Mouse (Mus musculus) limb, embryonic 12.5 days (tissue): ENCODE data around the gene Aunip. TPM values are rescaled to one million over a fixed set of nuclear protein-coding genes. Genes with fewer than 3 reads are reported as not detected.

Experiments used
- ATAC-seq: fragments of 200-750 bp; cut with Nextera tagmentation; 2 replicates; pipeline ENCODE4 v1.8.0; 2017; ENCODE audit warnings: low read depth, moderate TSS enrichment; ENCODE audit not compliant: insufficient number of reproducible peaks, insufficient read depth, low FRiP score, low TSS enrichment
- H3K27ac ChIP-seq: fragments of 300-500 bp; sonication (generic); 2 replicates; pipeline ENCODE4 v1.5.1; 2016; ENCODE audit warnings: mild to moderate bottlenecking, moderate library complexity
- H3K27me3 ChIP-seq: fragments of 300-500 bp; sonication (generic); 2 replicates; pipeline ENCODE4 v1.6.1; 2016; ENCODE audit warnings: mild to moderate bottlenecking, moderate library complexity
- H3K36me3 ChIP-seq: fragments of 300-500 bp; sonication (generic); 2 replicates; pipeline ENCODE4 v1.6.1; 2016; ENCODE audit warnings: mild to moderate bottlenecking, moderate library complexity
- H3K4me1 ChIP-seq: fragments of 300-500 bp; sonication (generic); replicated peaks from 2 replicates; pipeline ENCODE4 v1.6.1; 2016
- H3K4me2 ChIP-seq: fragments of 300-500 bp; sonication (generic); 2 replicates; pipeline ENCODE4 v1.6.1; 2016; ENCODE audit warnings: mild to moderate bottlenecking, moderate library complexity
- H3K4me3 ChIP-seq: fragments of 300-500 bp; sonication (generic); replicated peaks from 2 replicates; pipeline ENCODE4 v1.5.1; 2016; ENCODE audit warnings: mild to moderate bottlenecking
- H3K9ac ChIP-seq: fragments of 300-500 bp; sonication (generic); replicated peaks from 2 replicates; pipeline ENCODE4 v1.6.1; 2016; ENCODE audit warnings: mild to moderate bottlenecking, moderate library complexity
- H3K9me3 ChIP-seq: fragments of 300-500 bp; sonication (generic); 2 replicates; pipeline ENCODE4 v1.6.1; 2016; ENCODE audit warnings: mild to moderate bottlenecking, moderate library complexity
- WGBS: fragments of 180-500 bp; shearing (Covaris S2); methylation state at CpG from one replicate; pipeline ENCODE4 v1.1.7; 2016; 5-methylcytosine and 5-hydroxymethylcytosine counted together
- polyA plus RNA-seq: library from polyadenylated mRNA; unstranded; fragments of >200 nt; fragmentation: Nextera tagmentation; extraction: Ambion mirVana; gene quantifications from 2 replicates; pipeline ENCODE4 v1.2.1, GENCODE M21; 2016

Aunip gene
- polyA plus RNA-seq, 1 experiment from 2014 or later = 15.8 TPM

- Histone ChIP-seq H3K27ac (no peak overlapping the region), H3K27me3 (no peaks in the 10 kb centered on the region), H3K4me1 (peaks cover 11% of the 10 kb centered on the region), H3K9ac (no peak overlapping the region), H3K36me3 (peaks cover 63% of the 10 kb centered on the region), H3K9me3 (no peaks in the 10 kb centered on the region), H3K4me3 (no peak overlapping the region), H3K4me2 (no peak overlapping the region)
- ATAC-seq = no peak
- WGBS = 80% methylated on average over 4 of the region's 4 CpGs
Measured at GRCm38 (mm10) chr4:134473764-134474163, 37.0 kb upstream of the Aunip start.

GRCm38 (mm10) chr4:134474240-134474639, 36.6 kb upstream of the Aunip start:
- Histone ChIP-seq H3K27me3 (no peaks in the 10 kb centered on the region), H3K4me1 (peaks cover 10% of the 10 kb centered on the region), H3K27ac (no peak overlapping the region), H3K4me3 (no peak overlapping the region), H3K9ac (no peak overlapping the region), H3K4me2 (no peak overlapping the region), H3K9me3 (no peaks in the 10 kb centered on the region), H3K36me3 (peaks cover 63% of the 10 kb centered on the region)
- ATAC-seq = no peak
- WGBS = 69% methylated on average over 8 of the region's 8 CpGs

- Histone ChIP-seq H3K4me1 (no peaks in the 10 kb centered on the region; the same call in 1 of the 2 replicates), H3K4me2 (no peak overlapping the region), H3K27me3 (no peaks in the 10 kb centered on the region), H3K36me3 (peaks cover 50% of the 10 kb centered on the region), H3K9me3 (no peaks in the 10 kb centered on the region), H3K9ac (no peak overlapping the region), H3K27ac (no peak overlapping the region), H3K4me3 (no peak overlapping the region)
- no peak for ATAC-seq
- WGBS = 90% methylated on average over 8 of the region's 8 CpGs
Measured at GRCm38 (mm10) chr4:134476899-134477298, 33.9 kb upstream of the Aunip start.

GRCm38 (mm10) chr4:134478031-134478430, 32.8 kb upstream of the Aunip start:
- 9% methylated on average over 9 of the region's 9 CpGs for WGBS
- 0 out of 2 replicates have a peak, but pooled peaks have one; percentile 52 for ATAC-seq
- Histone ChIP-seq H3K4me3 (no peak overlapping the region), H3K9ac (no peak overlapping the region), H3K27ac (no peak overlapping the region), H3K4me2 (no peak overlapping the region), H3K36me3 (peaks cover 39% of the 10 kb centered on the region), H3K4me1 (no peaks in the 10 kb centered on the region; the same call in 1 of the 2 replicates), H3K9me3 (no peaks in the 10 kb centered on the region), H3K27me3 (peaks cover 5% of the 10 kb centered on the region)

GRCm38 (mm10) chr4:134479839-134480238, 31.0 kb upstream of the Aunip start:
- Histone ChIP-seq H3K9me3 (no peaks in the 10 kb centered on the region), H3K4me3 (no peak overlapping the region), H3K27me3 (peaks cover 18% of the 10 kb centered on the region), H3K4me2 (no peak overlapping the region), H3K36me3 (peaks cover 25% of the 10 kb centered on the region), H3K4me1 (no peaks in the 10 kb centered on the region; the same call in 1 of the 2 replicates), H3K27ac (no peak overlapping the region), H3K9ac (no peak overlapping the region)
- WGBS = 84% methylated on average over 4 of the region's 4 CpGs
- ATAC-seq = no peak

- Histone ChIP-seq H3K27me3 (peaks cover 18% of the 10 kb centered on the region), H3K27ac (no peak overlapping the region), H3K4me1 (no peaks in the 10 kb centered on the region; the same call in 1 of the 2 replicates), H3K36me3 (peaks cover 15% of the 10 kb centered on the region), H3K9ac (no peak overlapping the region), H3K9me3 (no peaks in the 10 kb centered on the region), H3K4me2 (no peak overlapping the region), H3K4me3 (no peak overlapping the region)
- ATAC-seq = no peak
- WGBS = 22% methylated on average over 6 of the region's 6 CpGs
Measured at GRCm38 (mm10) chr4:134480864-134481263, 29.9 kb upstream of the Aunip start.

GRCm38 (mm10) chr4:134481270-134481669, 29.5 kb upstream of the Aunip start:
- no peak overlapping the region for H3K9ac ChIP-seq
- H3K4me3 ChIP-seq = no peak overlapping the region
- no peaks in the 10 kb centered on the region; the same call in 1 of the 2 replicates for H3K4me1 ChIP-seq
- peaks cover 18% of the 10 kb centered on the region for H3K27me3 ChIP-seq
- H3K4me2 ChIP-seq = no peak overlapping the region
- H3K9me3 ChIP-seq = no peaks in the 10 kb centered on the region
- no peak for ATAC-seq
- H3K36me3 ChIP-seq = peaks cover 10% of the 10 kb centered on the region
- 64% methylated on average over 6 of the region's 6 CpGs for WGBS
- H3K27ac ChIP-seq = no peak overlapping the region

GRCm38 (mm10) chr4:134482442-134482841, 28.4 kb upstream of the Aunip start:
- no peaks in the 10 kb centered on the region; the same call in 1 of the 2 replicates for H3K4me1 ChIP-seq
- H3K9ac ChIP-seq = no peak overlapping the region
- H3K4me2 ChIP-seq = no peak overlapping the region
- no peak overlapping the region for H3K4me3 ChIP-seq
- no peaks in the 10 kb centered on the region for H3K9me3 ChIP-seq
- 82% methylated on average over 8 of the region's 8 CpGs for WGBS
- ATAC-seq = no peak
- H3K27ac ChIP-seq = no peak overlapping the region
- no peaks in the 10 kb centered on the region for H3K36me3 ChIP-seq
- peaks cover 18% of the 10 kb centered on the region for H3K27me3 ChIP-seq

- H3K4me3 ChIP-seq = no peak overlapping the region
- H3K9ac ChIP-seq = no peak overlapping the region
- peaks cover 18% of the 10 kb centered on the region for H3K27me3 ChIP-seq
- H3K9me3 ChIP-seq = no peaks in the 10 kb centered on the region
- 71% methylated on average over 6 of the region's 6 CpGs for WGBS
- H3K4me1 ChIP-seq = no peaks in the 10 kb centered on the region; the same call in 1 of the 2 replicates
- ATAC-seq = no peak
- no peaks in the 10 kb centered on the region for H3K36me3 ChIP-seq
- no peak overlapping the region for H3K27ac ChIP-seq
- H3K4me2 ChIP-seq = no peak overlapping the region
Measured at GRCm38 (mm10) chr4:134483078-134483688, 27.6 kb upstream of the Aunip start.

GRCm38 (mm10) chr4:134483696-134484095, 27.1 kb upstream of the Aunip start:
- no peak overlapping the region for H3K27ac ChIP-seq
- no peaks in the 10 kb centered on the region for H3K36me3 ChIP-seq
- peaks cover 18% of the 10 kb centered on the region for H3K27me3 ChIP-seq
- no peak overlapping the region for H3K4me2 ChIP-seq
- H3K9ac ChIP-seq = no peak overlapping the region
- no peak for ATAC-seq
- H3K4me1 ChIP-seq = no peaks in the 10 kb centered on the region
- WGBS = 64% methylated on average over 6 of the region's 6 CpGs
- H3K9me3 ChIP-seq = no peaks in the 10 kb centered on the region
- H3K4me3 ChIP-seq = no peak overlapping the region

- Histone ChIP-seq H3K27ac (no peak overlapping the region), H3K9me3 (no peaks in the 10 kb centered on the region), H3K4me3 (no peak overlapping the region), H3K36me3 (no peaks in the 10 kb centered on the region), H3K4me2 (no peak overlapping the region), H3K4me1 (no peaks in the 10 kb centered on the region), H3K27me3 (peaks cover 18% of the 10 kb centered on the region), H3K9ac (no peak overlapping the region)
- WGBS = 83% methylated on average over 10 of the region's 10 CpGs
- no peak for ATAC-seq
Measured at GRCm38 (mm10) chr4:134484231-134484630, 26.6 kb upstream of the Aunip start.
